Mouse (Mus musculus) CH12.LX (cell line): ENCODE measurements at regions not wholly inside any gene's neighbourhood (a gene's known extent, or its start where the extent isn't known, plus 50 kb on each side); places are given as distances from the start of the nearest gene placed in this dataset.

Experiments used
- DNase-seq: peaks from one replicate; pipeline ENCODE4 v3.0.0-alpha.2; 2013; ENCODE audit errors: extremely low read depth
- H3K27ac ChIP-seq: 2 replicates; pipeline ENCODE4 v1.5.1; 2012; ENCODE audit warnings: low read depth, mild to moderate bottlenecking, control low read depth, moderate library complexity; ENCODE audit not compliant: insufficient read depth
- H3K27me3 ChIP-seq: replicated peaks from 2 replicates; pipeline ENCODE3; 2012; ENCODE audit warnings: inconsistent platforms
- H3K36me3 ChIP-seq, 2 experiments: replicated peaks in 1 of 2; 2 replicates each; pipeline versions ENCODE3 to v1.6.1; 2012; ENCODE audit warnings: inconsistent platforms in 1 of 2, low read length in 1 of 2, mild to moderate bottlenecking in 1 of 2, mixed read lengths in 1 of 2, moderate library complexity in 1 of 2; ENCODE audit not compliant: control insufficient read depth in 1 of 2, insufficient read depth in 1 of 2
- H3K4me1 ChIP-seq, 2 experiments: 2 replicates each; pipeline ENCODE4 v1.6.1; 2012; ENCODE audit warnings: inconsistent platforms in 1 of 2, moderate library complexity in 1 of 2; ENCODE audit not compliant: insufficient read depth in 2 of 2, control insufficient read depth in 1 of 2
- H3K4me2 ChIP-seq: 2 replicates; pipeline ENCODE4 v1.6.1; 2012; ENCODE audit warnings: low read depth, mild to moderate bottlenecking, control low read depth; ENCODE audit not compliant: poor library complexity, insufficient read depth, severe bottlenecking
- H3K4me3 ChIP-seq, 3 experiments: fragments of 150-350 bp in 1 of 3; sonication (generic) in 1 of 3; replicated peaks in 1 of 3; 2 replicates each; pipeline versions ENCODE3 to v1.5.1; 2011 to 2012; ENCODE audit warnings: low read depth in 2 of 3, low read length in 2 of 3, mild to moderate bottlenecking in 2 of 3, moderate library complexity in 2 of 3, control low read depth in 1 of 3, improper control_type of control experiment in 1 of 3, inconsistent platforms in 1 of 3, mixed read lengths in 1 of 3; ENCODE audit not compliant: poor library complexity in 1 of 3
- H3K79me2 ChIP-seq: replicated peaks from 2 replicates; pipeline ENCODE4 v1.6.1; 2012; ENCODE audit warnings: mild to moderate bottlenecking, moderate library complexity; ENCODE audit not compliant: control insufficient read depth, poor library complexity, insufficient read depth, severe bottlenecking; ENCODE audit errors: extremely low read depth
- H3K9ac ChIP-seq: 2 replicates; pipeline ENCODE4 v1.6.1; 2012; ENCODE audit warnings: low read depth, mild to moderate bottlenecking, control low read depth, moderate library complexity; ENCODE audit not compliant: insufficient read depth
- H3K9me3 ChIP-seq: replicated peaks from 2 replicates; pipeline ENCODE3; 2012; ENCODE audit warnings: low read length, inconsistent platforms, mixed read lengths
- BHLHE40 ChIP-seq: IDR thresholded peaks from 2 replicates; pipeline ENCODE4 v1.6.1; 2011; ENCODE audit warnings: mild to moderate bottlenecking, low read depth, low read length, improper control_type of control experiment
- CHD1 ChIP-seq: IDR thresholded peaks from 2 replicates; pipeline ENCODE4 v1.6.1; 2012; ENCODE audit warnings: low read depth, low read length, improper control_type of control experiment, inconsistent platforms
- E2F4 ChIP-seq: IDR thresholded peaks from 2 replicates; pipeline ENCODE4 v1.6.1; 2011; ENCODE audit warnings: low read depth, low read length, improper control_type of control experiment; ENCODE audit not compliant: insufficient replicate concordance
- ETS1 ChIP-seq: conservative IDR thresholded peaks from 2 replicates; pipeline ENCODE4 v1.6.1; 2012; ENCODE audit warnings: low read depth, mild to moderate bottlenecking, inconsistent platforms, low read length, improper control_type of control experiment, moderate library complexity
- IRF4 ChIP-seq: IDR thresholded peaks from 2 replicates; pipeline ENCODE4 v1.6.1; 2014; ENCODE audit warnings: low read depth, mild to moderate bottlenecking, inconsistent platforms, low read length, improper control_type of control experiment
- JUN ChIP-seq: IDR thresholded peaks from 2 replicates; pipeline ENCODE4 v1.6.1; 2011; ENCODE audit warnings: low read depth, mild to moderate bottlenecking, low read length, improper control_type of control experiment, moderate library complexity; ENCODE audit not compliant: insufficient read depth
- JUND ChIP-seq: conservative IDR thresholded peaks from 2 replicates; pipeline ENCODE4 v1.6.1; 2011; ENCODE audit warnings: low read depth, low read length, improper control_type of control experiment
- KAT2A ChIP-seq: IDR thresholded peaks from 2 replicates; pipeline ENCODE4 v1.6.1; 2012; ENCODE audit warnings: low read length, improper control_type of control experiment, inconsistent platforms; ENCODE audit not compliant: insufficient replicate concordance
- MAFK ChIP-seq: IDR thresholded peaks from 2 replicates; pipeline ENCODE4 v1.6.1; 2011; ENCODE audit warnings: low read length, improper control_type of control experiment; ENCODE audit not compliant: insufficient replicate concordance
- MAX ChIP-seq: IDR thresholded peaks from 2 replicates; pipeline ENCODE4 v1.6.1; 2011; ENCODE audit warnings: low read length, improper control_type of control experiment
- MXI1 ChIP-seq: IDR thresholded peaks from 2 replicates; pipeline ENCODE4 v1.6.1; 2011; ENCODE audit warnings: mild to moderate bottlenecking, low read depth, low read length, improper control_type of control experiment
- MYC ChIP-seq: IDR thresholded peaks from 2 replicates; pipeline ENCODE4 v1.6.1; 2011; ENCODE audit warnings: low read depth, mild to moderate bottlenecking, improper control_type of control experiment, low read length
- NELFE ChIP-seq: IDR thresholded peaks from 2 replicates; pipeline ENCODE4 v1.6.1; 2011; ENCODE audit warnings: low read depth, low read length, improper control_type of control experiment
- NRF1 ChIP-seq: IDR thresholded peaks from 2 replicates; pipeline ENCODE4 v1.6.1; 2014; ENCODE audit warnings: low read depth, mild to moderate bottlenecking, inconsistent platforms, low read length, improper control_type of control experiment, moderate library complexity
- PAX5 ChIP-seq: IDR thresholded peaks from 2 replicates; pipeline ENCODE4 v1.6.1; 2012; ENCODE audit warnings: low read length, inconsistent platforms, mixed read lengths
- POLR2AphosphoS2 ChIP-seq: IDR thresholded peaks from 2 replicates; pipeline ENCODE4 v1.6.1; 2011; ENCODE audit warnings: low read depth, low read length, improper control_type of control experiment
- TBP ChIP-seq: conservative IDR thresholded peaks from 2 replicates; pipeline ENCODE4 v1.6.1; 2011; ENCODE audit warnings: low read depth, low read length, improper control_type of control experiment
- UBTF ChIP-seq: IDR thresholded peaks from 2 replicates; pipeline ENCODE4 v1.6.1; 2012; ENCODE audit warnings: low read depth, mild to moderate bottlenecking, inconsistent platforms, low read length, improper control_type of control experiment, moderate library complexity
- USF1 ChIP-seq: IDR thresholded peaks from 2 replicates; pipeline ENCODE4 v1.6.1; 2014; ENCODE audit warnings: low read depth, mild to moderate bottlenecking, inconsistent platforms, low read length, improper control_type of control experiment
- USF2 ChIP-seq: conservative IDR thresholded peaks from 2 replicates; pipeline ENCODE4 v1.6.1; 2011; ENCODE audit warnings: low read depth, low read length, improper control_type of control experiment
- ZMIZ1 ChIP-seq: IDR thresholded peaks from 2 replicates; pipeline ENCODE4 v1.6.1; 2012; ENCODE audit warnings: low read depth, mild to moderate bottlenecking, inconsistent platforms, low read length, improper control_type of control experiment
- dilution Hi-C: fragments of 300-500 bp; cut with MboI; formaldehyde crosslinking; loops from 2 replicates; pipeline ENCODE4 v1.14.3; 2020; ENCODE audit warnings: low sequenced_read_pairs; ENCODE audit not compliant: extremely low pct_unique_long_range_greater_than_20kb, extremely low pct_ligation_motif_present
- in situ Hi-C: fragments of 300-500 bp; cut with MboI; formaldehyde crosslinking; loops from 3 replicates; pipeline ENCODE4 v1.14.3; 2019; ENCODE audit warnings: low sequenced_read_pairs, low pct_ligation_motif_present, low pct_unique_long_range_greater_than_20kb, mixed read lengths

DNA sequence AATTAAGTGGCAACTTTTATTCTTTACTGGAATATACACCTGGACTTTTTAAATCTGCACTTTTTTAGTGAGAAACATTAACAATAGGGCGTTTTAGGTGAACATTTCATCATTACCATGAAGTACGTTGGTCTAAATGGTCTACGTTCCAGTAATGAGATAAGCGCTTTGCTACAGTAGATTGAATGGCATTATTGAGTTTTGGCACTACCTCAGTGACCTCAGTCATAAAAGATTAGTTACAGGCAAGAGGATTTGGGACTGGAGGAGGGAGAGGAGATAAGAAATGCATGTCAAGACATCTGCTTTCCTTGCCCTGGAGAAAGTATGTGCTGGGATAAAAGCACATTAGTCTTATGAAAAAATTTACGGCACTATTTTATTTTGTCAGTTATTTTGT, 98.3 kb downstream of the Gm11146 start:
- H3K9ac ChIP-seq: no peak overlapping the region
- H3K9me3 ChIP-seq: peaks cover 24% of the 10 kb centered on the region
- DNase-seq: no peak
- in situ Hi-C loops (no loop called here), dilution Hi-C loops (no loop called here)
- H3K4me1 ChIP-seq: no peaks in the 10 kb centered on the region
- H3K36me3 ChIP-seq: no peaks in the 10 kb centered on the region
- no peak overlapping the region for H3K4me3 ChIP-seq
- no peak overlapping the region for H3K27ac ChIP-seq
- TF ChIP-seq JUN (no peak), USF2 (no peak), JUND (no peak), E2F4 (no peak), IRF4 (no peak), KAT2A (no peak)
- H3K4me2 ChIP-seq: no peak overlapping the region
- no peaks in the 10 kb centered on the region for H3K79me2 ChIP-seq
- no peaks in the 10 kb centered on the region for H3K27me3 ChIP-seq

DNA sequence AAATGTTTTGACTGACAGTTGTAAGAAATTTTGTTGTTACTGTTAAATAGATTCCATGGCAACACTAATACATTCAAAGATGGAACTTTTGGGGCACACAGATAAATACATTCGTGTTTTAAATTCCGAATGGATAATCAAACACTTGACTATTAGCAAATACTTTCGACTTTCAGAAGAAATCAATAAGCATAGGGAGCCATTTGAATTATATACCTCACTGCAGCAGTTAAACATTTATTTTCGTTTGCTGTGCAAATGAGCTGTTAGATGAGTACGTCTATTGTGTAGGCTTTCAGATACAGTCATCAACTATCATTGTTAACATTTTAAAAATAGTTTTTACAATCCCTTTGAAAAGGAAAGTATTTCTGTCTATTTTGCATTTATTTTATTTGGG, 99.0 kb downstream of the Gm11146 start:
- dilution Hi-C loops: no loop called here
- no peaks in the 10 kb centered on the region for H3K36me3 ChIP-seq
- H3K4me2 ChIP-seq: no peak overlapping the region
- no peaks in the 10 kb centered on the region for H3K4me1 ChIP-seq
- peaks cover 24% of the 10 kb centered on the region for H3K9me3 ChIP-seq
- TF ChIP-seq USF1: no peak
- no peaks in the 10 kb centered on the region for H3K27me3 ChIP-seq
- H3K27ac ChIP-seq: no peak overlapping the region
- H3K9ac ChIP-seq: no peak overlapping the region
- H3K4me3 ChIP-seq: no peak overlapping the region
- H3K79me2 ChIP-seq: no peaks in the 10 kb centered on the region
- DNase-seq: no peak
- in situ Hi-C loops: no loop called here

DNA sequence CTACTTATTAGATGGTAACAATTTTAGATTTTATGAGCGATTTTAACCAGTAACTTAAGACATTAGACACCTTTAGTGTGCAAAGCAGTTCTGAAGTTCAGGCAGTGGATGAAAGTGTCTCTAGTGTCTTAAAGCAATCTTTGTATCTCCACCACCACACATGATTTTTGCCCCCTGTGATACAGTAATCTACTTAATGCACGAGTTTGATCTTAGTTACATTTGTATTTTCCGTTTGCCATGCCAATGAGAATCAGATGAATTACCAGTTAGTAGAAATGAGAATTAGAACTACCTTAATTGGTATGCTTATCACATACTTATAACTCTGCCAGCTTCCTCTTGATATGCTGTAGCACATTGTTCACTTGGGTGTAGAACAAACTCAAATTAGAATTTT, 99.9 kb downstream of the Gm11146 start:
- H3K4me1 ChIP-seq: no peaks in the 10 kb centered on the region
- no peak overlapping the region for H3K9ac ChIP-seq
- dilution Hi-C loops: no loop called here
- no peak overlapping the region for H3K27ac ChIP-seq
- H3K4me2 ChIP-seq: no peak overlapping the region
- in situ Hi-C loops: no loop called here
- DNase-seq: no peak
- H3K79me2 ChIP-seq: no peaks in the 10 kb centered on the region
- peaks cover 23% of the 10 kb centered on the region for H3K9me3 ChIP-seq
- H3K27me3 ChIP-seq: no peaks in the 10 kb centered on the region
- TF ChIP-seq KAT2A (no peak), E2F4 (no peak), MXI1 (no peak), BHLHE40 (no peak), NELFE (no peak), JUN (no peak), MYC (no peak), NRF1 (no peak), PAX5 (no peak), TBP (no peak), ETS1 (no peak), POLR2AphosphoS2 (no peak), UBTF (no peak), MAX (no peak), IRF4 (no peak), MAFK (no peak), JUND (no peak), ZMIZ1 (no peak), CHD1 (no peak)
- H3K36me3 ChIP-seq: no peaks in the 10 kb centered on the region
- H3K4me3 ChIP-seq: no peak overlapping the region
